Mouse (Mus musculus) lung, postnatal 0 days (tissue): Measurements from ENCODE around the gene Rtkn2. TPM values are rescaled to one million over a fixed set of nuclear protein-coding genes. Genes with fewer than 3 reads are reported as not detected.

Experiments
- ATAC-seq: fragments of 200-750 bp; cut with Nextera tagmentation; 2 replicates; pipeline ENCODE4 v1.8.0; 2017; ENCODE audit warnings: moderate library complexity
- DNase-seq: peaks from one replicate; pipeline ENCODE4 v3.0.0-alpha.2; 2016; ENCODE audit warnings: low spot score
- H3K27ac ChIP-seq: fragments of 300-500 bp; sonication (generic); 2 replicates; pipeline ENCODE4 v1.5.1; 2014; ENCODE audit warnings: antibody characterized with exemption, mild to moderate bottlenecking, low read length, mixed read lengths
- H3K27me3 ChIP-seq: fragments of 300-500 bp; sonication (generic); replicated peaks from 2 replicates; pipeline ENCODE4 v1.6.1; 2014; ENCODE audit warnings: low read length, mixed read lengths; ENCODE audit not compliant: insufficient read depth
- H3K36me3 ChIP-seq: fragments of 300-500 bp; sonication (generic); 2 replicates; pipeline ENCODE4 v1.6.1; 2014; ENCODE audit warnings: low read length, mixed read lengths; ENCODE audit not compliant: insufficient read depth
- H3K4me1 ChIP-seq: fragments of 300-500 bp; sonication (generic); 2 replicates; pipeline ENCODE4 v1.6.1; 2014; ENCODE audit warnings: antibody characterized with exemption, low read depth, low read length, mixed read lengths; ENCODE audit not compliant: insufficient read depth
- H3K4me2 ChIP-seq: fragments of 300-500 bp; sonication (generic); replicated peaks from 2 replicates; pipeline ENCODE4 v1.6.1; 2014; ENCODE audit warnings: low read depth, mild to moderate bottlenecking, low read length, moderate library complexity, mixed read lengths
- H3K4me3 ChIP-seq: fragments of 300-500 bp; sonication (generic); 2 replicates; pipeline ENCODE4 v1.5.1; 2014; ENCODE audit warnings: low read depth, low read length
- H3K9ac ChIP-seq: fragments of 300-500 bp; sonication (generic); replicated peaks from 2 replicates; pipeline ENCODE4 v1.6.1; 2014; ENCODE audit warnings: low read depth, mild to moderate bottlenecking
- H3K9me3 ChIP-seq: fragments of 300-500 bp; sonication (generic); 2 replicates; pipeline ENCODE4 v1.6.1; 2016; ENCODE audit warnings: low read length, mixed read lengths
- CTCF ChIP-seq: IDR thresholded peaks from 2 replicates; pipeline ENCODE4 v1.5.1; 2016; ENCODE audit warnings: antibody characterized with exemption, mild to moderate bottlenecking
- EP300 ChIP-seq: IDR thresholded peaks from 2 replicates; pipeline ENCODE4 v1.6.1; 2016; ENCODE audit warnings: antibody characterized with exemption, mild to moderate bottlenecking, control low read depth
- WGBS: fragments of 180-500 bp; shearing (Covaris S2); extraction: QIAGEN DNeasy Blood & Tissue Kit; methylation state at CpG from one replicate; pipeline ENCODE4 v1.1.7; 2014; 5-methylcytosine and 5-hydroxymethylcytosine counted together
- polyA plus RNA-seq: library from polyadenylated mRNA; unstranded; fragments of >200 nt; fragmentation: Nextera tagmentation; extraction: Ambion mirVana; gene quantifications from 2 replicates; pipeline ENCODE4 v1.2.1, GENCODE M21; 2015

Gene Rtkn2
- polyA plus RNA-seq, 1 experiment from 2014 or later = 207 TPM

DNA sequence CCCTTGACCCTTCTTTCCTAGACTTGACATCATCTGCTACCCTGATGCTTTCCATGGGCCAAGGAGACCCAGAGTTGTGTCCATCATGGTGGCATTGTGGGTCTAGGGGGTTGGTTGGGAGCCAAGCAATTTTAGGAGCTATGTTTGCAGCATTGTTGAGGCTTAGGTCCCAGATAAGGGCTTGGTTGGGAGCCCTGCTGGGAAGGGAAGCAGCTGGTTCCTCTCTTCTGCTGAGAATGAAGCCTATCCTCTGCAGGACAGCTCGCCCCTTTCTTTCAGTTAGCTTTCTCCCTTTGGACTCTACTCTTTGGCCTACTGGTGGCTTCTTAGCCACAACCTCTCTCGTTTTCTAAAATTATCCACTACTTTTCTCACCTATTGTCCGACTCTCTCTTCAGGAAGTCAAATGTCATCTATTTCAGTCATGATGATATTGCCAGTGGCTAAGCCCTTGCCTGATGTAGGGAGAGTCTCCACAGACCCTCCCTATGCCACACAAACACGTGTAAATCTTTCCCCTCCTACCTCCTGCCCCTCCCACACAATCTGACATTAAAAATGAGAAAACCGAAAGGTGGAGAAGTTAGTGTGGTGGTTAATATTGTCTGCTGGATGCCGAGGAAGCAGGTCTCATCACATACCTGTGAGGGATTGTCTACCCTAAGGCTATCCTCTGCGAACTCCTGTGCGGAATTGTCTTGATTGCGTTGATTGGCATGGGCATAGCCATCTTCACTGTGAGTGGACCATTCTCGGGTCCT, 100.7 kb downstream of the Rtkn2 start:
- 76% methylated on average over 10 of the region's 10 CpGs for WGBS
- no peak for TF ChIP-seq EP300
- no peak for TF ChIP-seq CTCF
- H3K4me1 ChIP-seq = no peaks in the 10 kb centered on the region; the same call in 1 of the 2 replicates
- H3K27ac ChIP-seq = no peak overlapping the region
- H3K36me3 ChIP-seq = no peaks in the 10 kb centered on the region
- H3K4me2 ChIP-seq = no peak overlapping the region
- no peak overlapping the region for H3K9ac ChIP-seq
- H3K9me3 ChIP-seq = no peaks in the 10 kb centered on the region
- DNase-seq (no peak), ATAC-seq (no peak)
- H3K27me3 ChIP-seq = no peaks in the 10 kb centered on the region
- no peak overlapping the region for H3K4me3 ChIP-seq

DNA sequence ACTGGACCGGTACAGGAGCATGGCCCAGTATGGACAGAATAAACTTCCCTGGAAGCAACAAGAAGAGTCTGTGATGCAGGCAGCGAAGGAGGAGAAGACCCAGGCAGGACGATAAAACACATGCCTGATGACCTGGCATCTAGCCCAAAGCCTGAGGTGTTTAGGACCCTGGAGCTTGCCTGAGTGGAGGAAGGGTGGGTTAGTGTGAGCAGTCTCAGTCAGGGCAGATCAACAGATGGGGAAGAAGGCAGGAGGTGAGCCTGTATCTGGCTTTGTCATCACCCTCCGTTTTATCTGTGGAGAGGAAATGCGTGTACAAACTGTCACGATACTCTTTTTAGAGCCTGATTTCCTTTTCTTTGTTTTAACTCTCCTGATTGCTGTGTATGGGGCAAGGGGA, 102.3 kb downstream of the Rtkn2 start:
- TF ChIP-seq EP300 (0 out of 2 replicates have a peak, but pooled peaks have one; percentile 21), CTCF (no peak)
- Histone ChIP-seq H3K4me2 (no peak overlapping the region), H3K4me3 (no peak overlapping the region), H3K9me3 (no peaks in the 10 kb centered on the region), H3K9ac (no peak overlapping the region), H3K4me1 (no peaks in the 10 kb centered on the region; the same call in 1 of the 2 replicates), H3K36me3 (no peaks in the 10 kb centered on the region), H3K27me3 (no peaks in the 10 kb centered on the region), H3K27ac (no peak overlapping the region)
- ATAC-seq (peak; percentile 44; the same call in 1 of the 2 replicates), DNase-seq (no peak)
- WGBS = 47% methylated on average over 6 of the region's 6 CpGs

DNA sequence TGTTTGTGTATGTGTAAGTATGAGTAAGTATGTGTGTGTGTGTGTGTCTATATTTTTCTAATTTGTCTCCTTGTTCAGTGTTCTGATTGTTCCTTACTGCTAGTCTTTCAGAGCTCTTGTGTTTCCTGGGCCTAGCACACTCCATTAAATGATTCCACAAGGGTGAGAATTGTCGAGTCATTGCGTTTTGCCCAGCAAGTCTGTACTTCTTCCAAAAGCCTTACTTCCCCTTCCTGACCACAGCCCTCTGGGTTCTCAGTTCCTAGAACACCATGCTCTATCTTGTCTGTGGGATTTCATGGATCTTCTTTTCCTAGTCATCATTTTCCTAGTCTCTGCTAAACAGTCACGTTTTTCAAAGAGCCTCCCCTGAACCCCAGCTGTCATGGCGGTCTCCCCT, 106.2 kb downstream of the Rtkn2 start:
- DNase-seq (peak; percentile 32), ATAC-seq (no peak)
- Histone ChIP-seq H3K4me3 (no peak overlapping the region), H3K36me3 (no peaks in the 10 kb centered on the region), H3K4me2 (no peak overlapping the region), H3K9ac (no peak overlapping the region), H3K9me3 (no peaks in the 10 kb centered on the region), H3K4me1 (peaks cover 7% of the 10 kb centered on the region; the same call in 1 of the 2 replicates), H3K27ac (no peak overlapping the region), H3K27me3 (no peaks in the 10 kb centered on the region)
- TF ChIP-seq EP300 = no peak
- TF ChIP-seq CTCF = no peak
- WGBS = 74% methylated on average over 4 of the region's 4 CpGs

DNA sequence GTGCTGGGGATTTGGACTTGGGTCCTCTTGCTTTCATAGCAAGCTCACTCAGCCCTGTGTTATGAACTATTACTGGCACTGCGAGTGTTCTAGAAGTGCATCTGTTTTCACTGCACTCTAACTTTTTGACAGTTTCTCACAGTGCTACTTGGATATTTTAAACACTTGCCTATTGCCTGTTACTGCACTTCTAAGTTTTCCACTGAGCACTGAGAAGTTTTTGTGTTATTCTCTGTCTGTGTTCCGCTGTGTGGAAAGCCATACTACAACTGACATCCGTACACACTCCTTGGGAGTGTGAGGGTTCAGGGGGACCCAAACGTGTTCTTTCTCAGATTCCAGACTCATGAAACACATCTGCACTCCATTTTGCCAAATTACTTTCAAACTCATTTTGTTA, 107.6 kb downstream of the Rtkn2 start:
- H3K4me3 ChIP-seq = no peak overlapping the region
- WGBS = 61% methylated on average over 4 of the region's 4 CpGs

DNA sequence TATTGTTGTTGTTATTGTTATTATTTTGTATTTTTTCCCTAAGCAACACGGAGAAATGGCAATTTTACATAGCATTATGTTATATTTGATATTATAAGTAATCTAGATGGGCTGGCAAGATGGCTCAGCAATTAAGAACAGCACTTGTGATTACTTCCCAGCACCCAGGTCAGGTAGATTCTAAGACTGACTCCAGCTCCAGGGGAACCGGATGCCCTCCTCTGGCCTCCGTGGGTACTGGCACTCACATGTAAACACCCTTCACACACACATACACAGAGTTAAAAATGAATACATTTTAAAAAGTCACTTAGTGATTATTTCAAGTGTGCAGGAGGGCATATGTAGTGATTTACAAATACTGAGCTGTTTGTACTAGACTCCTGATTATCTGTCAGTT, 108.4 kb downstream of the Rtkn2 start:
- H3K36me3 ChIP-seq = no peaks in the 10 kb centered on the region
- H3K9ac ChIP-seq = no peak overlapping the region
- peak; percentile 44 for TF ChIP-seq CTCF
- TF ChIP-seq EP300 = no peak
- DNase-seq (no peak), ATAC-seq (no peak)
- H3K27me3 ChIP-seq = no peaks in the 10 kb centered on the region
- no peak overlapping the region for H3K27ac ChIP-seq
- WGBS = 65% methylated on average over 3 of the region's 3 CpGs
- no peak overlapping the region for H3K4me3 ChIP-seq
- H3K4me2 ChIP-seq = no peak overlapping the region
- peaks cover 19% of the 10 kb centered on the region for H3K4me1 ChIP-seq
- no peaks in the 10 kb centered on the region for H3K9me3 ChIP-seq

More for the DNA sequence above, 107.6 kb downstream of the Rtkn2 start:
- Histone ChIP-seq H3K9me3 (no peaks in the 10 kb centered on the region), H3K4me1 (peaks cover 19% of the 10 kb centered on the region), H3K9ac (no peak overlapping the region), H3K36me3 (no peaks in the 10 kb centered on the region), H3K4me2 (no peak overlapping the region), H3K27ac (peak overlapping the region; percentile 26; the same call in 1 of the 2 replicates), H3K27me3 (no peaks in the 10 kb centered on the region)
- TF ChIP-seq CTCF = no peak
- TF ChIP-seq EP300 = no peak
- DNase-seq (no peak), ATAC-seq (no peak)

DNA sequence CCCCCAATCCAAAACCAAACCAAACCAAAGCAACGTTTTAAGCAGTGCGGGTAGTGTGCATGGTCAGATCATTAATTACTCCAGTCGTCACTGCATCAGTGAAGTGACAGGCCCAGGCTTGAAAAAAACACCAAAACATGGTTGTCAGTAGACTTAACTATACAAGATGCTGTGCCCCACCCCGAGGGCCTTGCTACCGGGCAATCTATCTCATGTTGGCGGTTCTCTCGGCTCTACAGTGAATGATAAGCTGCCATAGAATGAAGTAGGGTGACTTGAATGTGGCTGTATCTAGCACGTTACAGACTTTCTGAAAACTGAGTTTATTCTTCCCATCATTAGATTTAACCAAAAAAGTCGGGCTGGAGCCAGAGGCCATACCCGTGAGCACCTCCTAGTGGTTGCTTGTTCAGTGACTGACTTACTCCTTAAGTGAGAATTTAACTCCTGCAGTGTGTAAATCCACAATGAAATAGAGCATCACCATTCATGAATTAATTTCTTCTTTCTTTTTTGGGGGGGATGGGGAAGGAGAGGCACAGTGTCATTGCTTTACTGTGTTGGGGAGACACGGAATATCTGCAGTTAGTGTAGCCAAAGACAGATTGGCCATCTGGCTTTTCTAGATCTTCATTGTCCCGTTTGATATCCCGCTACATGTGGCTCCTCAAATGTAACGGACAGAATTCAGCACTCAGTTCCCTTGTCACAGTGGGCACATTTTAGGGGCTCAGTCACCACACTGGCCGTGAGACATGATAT, 110.2 kb downstream of the Rtkn2 start:
- DNase-seq = peak; percentile 71

More for the DNA sequence above, 110.2 kb downstream of the Rtkn2 start:
- peak overlapping the region; percentile 38 for H3K4me2 ChIP-seq
- peaks cover 19% of the 10 kb centered on the region for H3K4me1 ChIP-seq
- H3K27me3 ChIP-seq = no peaks in the 10 kb centered on the region
- H3K36me3 ChIP-seq = no peaks in the 10 kb centered on the region
- TF ChIP-seq CTCF = peak; percentile 78
- TF ChIP-seq EP300 = no peak
- no peak overlapping the region for H3K9ac ChIP-seq
- 43% methylated on average over 15 of the region's 15 CpGs for WGBS
- peak overlapping the region; percentile 71 for H3K27ac ChIP-seq
- no peaks in the 10 kb centered on the region for H3K9me3 ChIP-seq
- peak; percentile 14; the same call in 1 of the 2 replicates for ATAC-seq
- no peak overlapping the region for H3K4me3 ChIP-seq
